Mouse (Mus musculus): Measurements from ENCODE around the gene Tecpr2.

DNA sequence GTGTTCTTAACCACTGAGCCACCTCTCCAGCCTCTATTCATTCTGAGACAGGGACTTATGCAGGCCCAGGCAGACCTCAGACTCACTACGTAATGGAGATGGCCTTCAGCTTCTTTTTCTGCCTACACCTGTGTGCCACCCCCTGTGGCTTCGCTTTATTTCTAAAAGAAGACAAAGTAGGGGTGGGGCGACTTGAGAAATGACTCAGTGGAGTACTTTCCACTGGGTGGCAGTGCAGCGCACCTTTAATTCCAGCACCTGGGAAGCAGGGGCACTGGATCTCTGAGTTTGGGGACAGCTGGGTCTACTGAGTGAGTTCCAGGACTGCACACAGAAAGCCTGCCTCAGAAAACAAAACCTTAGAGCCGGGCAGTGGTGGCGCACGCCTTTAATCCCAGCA lies 6.8 kb upstream of the Tecpr2 start:
- TF ChIP-seq E2F4 (IDR thresholded peaks at IDR 0.05; ENCODE audit: insufficient replicate concordance, low read depth, low read length) (no peak), CHD2 (IDR thresholded peaks at IDR 0.05; ENCODE audit: low read length) (no peak), SIN3A (IDR thresholded peaks at IDR 0.05; ENCODE audit: low read length) (no peak), CTCF (conservative IDR thresholded peaks at IDR 0.05 in 1 of 2, IDR thresholded peaks at IDR 0.05 in 1 of 2; ENCODE audit: low read depth in 2 of 2, low read length in 2 of 2) (peak in 1 of 2 experiments; percentile 49; a peak in 2 of 4 replicates), POLR2AphosphoS2 (IDR thresholded peaks at IDR 0.05; ENCODE audit: low read depth, low read length) (no peak), MAFK (IDR thresholded peaks at IDR 0.05; ENCODE audit: insufficient replicate concordance, low read length) (no peak), JUN (IDR thresholded peaks at IDR 0.05; ENCODE audit: insufficient read depth, low read depth, low read length) (no peak), USF1 (IDR thresholded peaks at IDR 0.05; ENCODE audit: low read depth, low read length) (no peak), ZMIZ1 (IDR thresholded peaks at IDR 0.05; ENCODE audit: low read depth, low read length) (no peak)

All from CH12.LX (cell line).